Mouse (Mus musculus) forebrain, embryonic 16.5 days (tissue): ENCODE measurements around the gene Prmt3. TPM values are rescaled to one million over a fixed set of nuclear protein-coding genes. Genes with fewer than 3 reads are reported as not detected.
A peak's percentile ranks its signal among the peaks of the same experiment; 100 is the strongest.

Source experiments
- ATAC-seq: fragments of 200-750 bp; cut with Nextera tagmentation; 2 replicates; pipeline ENCODE4 v1.8.0; 2017; ENCODE audit warnings: mild to moderate bottlenecking, moderate library complexity
- H3K27ac ChIP-seq: fragments of 300-500 bp; sonication (generic); 2 replicates; pipeline ENCODE4 v1.5.1; 2014; ENCODE audit warnings: low read length, control low read depth
- H3K27me3 ChIP-seq: fragments of 300-500 bp; sonication (generic); replicated peaks from 2 replicates; pipeline ENCODE4 v1.6.1; 2014; ENCODE audit warnings: low read length; ENCODE audit not compliant: control insufficient read depth, insufficient read depth
- H3K36me3 ChIP-seq: fragments of 300-500 bp; sonication (generic); 2 replicates; pipeline ENCODE4 v1.6.1; 2014; ENCODE audit not compliant: control insufficient read depth, insufficient read depth
- H3K4me1 ChIP-seq: fragments of 300-500 bp; sonication (generic); replicated peaks from 2 replicates; pipeline ENCODE4 v1.6.1; 2014; ENCODE audit warnings: low read length; ENCODE audit not compliant: control insufficient read depth, insufficient read depth
- H3K4me2 ChIP-seq: fragments of 300-500 bp; sonication (generic); 2 replicates; pipeline ENCODE4 v1.6.1; 2014; ENCODE audit warnings: mild to moderate bottlenecking, low read length, control low read depth
- H3K4me3 ChIP-seq: fragments of 300-500 bp; sonication (generic); replicated peaks from 2 replicates; pipeline ENCODE4 v1.5.1; 2014; ENCODE audit warnings: mild to moderate bottlenecking, low read length, control low read depth
- H3K9ac ChIP-seq: fragments of 300-500 bp; sonication (generic); replicated peaks from 2 replicates; pipeline ENCODE4 v1.6.1; 2014; ENCODE audit warnings: low read depth, low read length, control low read depth
- H3K9me3 ChIP-seq: fragments of 300-500 bp; sonication (generic); 2 replicates; pipeline ENCODE4 v1.6.1; 2016; ENCODE audit warnings: low read length; ENCODE audit not compliant: control insufficient read depth
- WGBS: fragments of 180-500 bp; shearing (Covaris S2); extraction: QIAGEN DNeasy Blood & Tissue Kit; methylation state at CpG from one replicate; pipeline ENCODE4 v1.1.7; 2014; 5-methylcytosine and 5-hydroxymethylcytosine counted together
- polyA plus RNA-seq: library from polyadenylated mRNA; unstranded; fragments of >200 nt; fragmentation: Nextera tagmentation; extraction: Ambion mirVana; gene quantifications from 2 replicates; pipeline ENCODE4 v1.2.1, GENCODE M21; 2015

Prmt3 gene
- polyA plus RNA-seq, result 54.5 and 56.0 TPM in 2 replicates

- under 1% methylated on average over 85 of the region's 92 CpGs for WGBS
- peak within 1 kb of the TSS; percentile 64 for H3K4me3 ChIP-seq
- peak within 1 kb of the TSS; percentile 74 for H3K9ac ChIP-seq
- H3K4me2 ChIP-seq, result peak within 1 kb of the TSS; percentile 66
- H3K9me3 ChIP-seq, result no peaks in the 10 kb centered on the region
- no peaks in the 10 kb centered on the region for H3K27me3 ChIP-seq
- ATAC-seq, result peak; percentile 97
- peaks cover 14% of the 10 kb centered on the region for H3K4me1 ChIP-seq
- peak within 1 kb of the TSS; percentile 76 for H3K27ac ChIP-seq
- peaks cover 8% of the 10 kb centered on the region for H3K36me3 ChIP-seq
Observed at GRCm38 (mm10) chr7:49778114-49778901, at the start of gene Prmt3. Prmt3 (plus strand) TSS chr7:49778346.

DNA sequence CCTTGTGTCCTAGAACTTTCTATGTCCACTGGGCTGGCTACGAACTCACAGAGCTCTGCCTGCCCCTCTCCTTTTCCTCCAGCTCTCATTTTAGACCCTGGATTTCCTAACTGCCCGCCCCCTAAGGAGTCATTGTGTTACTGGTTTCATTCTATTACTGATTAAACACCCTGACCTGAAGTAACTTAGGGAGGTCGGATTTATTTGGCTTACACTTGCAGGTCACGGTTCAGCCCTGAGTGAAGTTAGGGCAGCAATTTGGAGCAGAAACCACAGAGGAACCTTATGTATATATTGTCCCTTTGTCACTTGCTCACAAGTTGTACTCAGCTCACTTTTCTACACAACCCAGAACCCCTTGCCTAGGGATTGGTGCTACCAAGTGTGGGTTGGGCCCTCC, 43.8 kb upstream of the Prmt3 start:
- WGBS, result 61% methylated on average over 4 of the region's 4 CpGs
- H3K36me3 ChIP-seq, result no peaks in the 10 kb centered on the region
- H3K27ac ChIP-seq, result no peak overlapping the region
- peaks cover 2% of the 10 kb centered on the region; the same call in 1 of the 2 replicates for H3K4me1 ChIP-seq
- H3K4me2 ChIP-seq, result no peak overlapping the region
- H3K9me3 ChIP-seq, result no peaks in the 10 kb centered on the region
- no peak overlapping the region for H3K9ac ChIP-seq
- H3K27me3 ChIP-seq, result peaks cover 8% of the 10 kb centered on the region
- ATAC-seq, result no peak
- no peak overlapping the region for H3K4me3 ChIP-seq

GRCm38 (mm10) chr7:49739448-49739847, 38.7 kb upstream of the Prmt3 start:
- Histone ChIP-seq H3K4me3 (no peak overlapping the region), H3K4me1 (peaks cover 10% of the 10 kb centered on the region; the same call in 1 of the 2 replicates), H3K9ac (no peak overlapping the region), H3K27me3 (peaks cover 39% of the 10 kb centered on the region), H3K4me2 (no peak overlapping the region), H3K27ac (no peak overlapping the region), H3K9me3 (no peaks in the 10 kb centered on the region), H3K36me3 (no peaks in the 10 kb centered on the region)
- no peak for ATAC-seq
- WGBS, result 12% methylated on average over 8 of the region's 8 CpGs

GRCm38 (mm10) chr7:49741474-49741873, 36.7 kb upstream of the Prmt3 start:
- Histone ChIP-seq H3K9me3 (no peaks in the 10 kb centered on the region), H3K4me3 (no peak overlapping the region), H3K27me3 (peaks cover 41% of the 10 kb centered on the region), H3K4me1 (peaks cover 10% of the 10 kb centered on the region; the same call in 1 of the 2 replicates), H3K36me3 (no peaks in the 10 kb centered on the region), H3K9ac (no peak overlapping the region), H3K4me2 (no peak overlapping the region), H3K27ac (no peak overlapping the region)
- no peak for ATAC-seq
- 26% methylated on average over 5 of the region's 5 CpGs for WGBS

GRCm38 (mm10) chr7:49741923-49742322, 36.2 kb upstream of the Prmt3 start:
- Histone ChIP-seq H3K27me3 (peaks cover 43% of the 10 kb centered on the region), H3K9me3 (no peaks in the 10 kb centered on the region), H3K4me1 (peaks cover 10% of the 10 kb centered on the region; the same call in 1 of the 2 replicates), H3K4me3 (no peak overlapping the region), H3K36me3 (no peaks in the 10 kb centered on the region), H3K27ac (no peak overlapping the region), H3K4me2 (no peak overlapping the region), H3K9ac (no peak overlapping the region)
- 6% methylated on average over 10 of the region's 10 CpGs for WGBS
- ATAC-seq, result no peak

GRCm38 (mm10) chr7:49751148-49751547, 27.0 kb upstream of the Prmt3 start:
- no peak overlapping the region for H3K27ac ChIP-seq
- ATAC-seq, result 0 out of 2 replicates have a peak, but pooled peaks have one; percentile 26
- 5% methylated on average over 4 of the region's 4 CpGs for WGBS

DNA sequence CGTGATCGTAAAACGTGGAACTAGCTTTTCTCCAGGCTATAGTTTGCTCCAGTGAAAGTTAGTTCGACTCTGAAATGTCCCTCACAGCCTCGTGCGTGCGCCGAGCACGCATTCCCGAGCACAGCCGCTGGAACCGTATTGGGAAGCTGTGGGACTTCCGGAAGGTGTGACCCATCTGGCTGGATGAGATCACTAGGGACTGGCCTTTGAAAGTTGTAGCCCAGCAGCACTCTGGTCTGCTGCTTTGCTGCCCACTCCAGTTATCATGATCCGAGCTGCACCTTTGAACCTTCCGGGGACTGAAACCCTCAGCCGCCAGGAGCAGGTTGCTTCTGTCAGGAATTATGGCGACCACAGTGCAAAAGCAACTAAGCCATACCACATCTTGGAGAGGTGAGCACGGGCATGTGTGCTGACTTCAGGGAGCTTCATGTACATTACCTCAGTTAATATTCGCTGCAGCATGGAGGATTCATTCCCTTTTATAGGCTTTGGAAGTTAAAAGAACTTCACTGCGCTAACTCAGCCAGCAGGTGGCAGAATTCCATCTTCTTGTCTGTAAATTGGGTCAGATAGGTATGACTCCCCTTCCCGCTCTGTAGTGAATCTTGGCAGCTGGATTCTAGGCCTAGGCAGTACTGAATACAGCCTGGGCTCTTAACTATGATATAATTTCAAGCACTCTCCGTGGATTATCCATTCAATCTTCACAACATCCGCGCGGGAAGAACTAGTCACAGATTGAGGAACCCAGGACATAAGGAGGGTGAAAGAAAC, 25.2 kb upstream of the Prmt3 start:
- Histone ChIP-seq H3K4me3 (no peak overlapping the region), H3K36me3 (no peaks in the 10 kb centered on the region), H3K9me3 (no peaks in the 10 kb centered on the region), H3K27me3 (peaks cover 46% of the 10 kb centered on the region), H3K4me2 (no peak overlapping the region), H3K9ac (no peak overlapping the region), H3K27ac (no peak overlapping the region), H3K4me1 (no peaks in the 10 kb centered on the region)
- peak; percentile 49; the same call in 1 of the 2 replicates for ATAC-seq
- 28% methylated on average over 25 of the region's 25 CpGs for WGBS

More at GRCm38 (mm10) chr7:49751148-49751547, 27.0 kb upstream of the Prmt3 start:
- H3K36me3 ChIP-seq, result no peaks in the 10 kb centered on the region
- no peak overlapping the region for H3K4me3 ChIP-seq
- H3K9ac ChIP-seq, result no peak overlapping the region
- peaks cover 39% of the 10 kb centered on the region for H3K27me3 ChIP-seq
- H3K9me3 ChIP-seq, result no peaks in the 10 kb centered on the region
- H3K4me1 ChIP-seq, result no peaks in the 10 kb centered on the region
- H3K4me2 ChIP-seq, result no peak overlapping the region

GRCm38 (mm10) chr7:49754767-49755166, 23.4 kb upstream of the Prmt3 start:
- H3K4me3 ChIP-seq, result no peak overlapping the region
- no peak overlapping the region for H3K4me2 ChIP-seq
- WGBS, result 5% methylated on average over 9 of the region's 9 CpGs
- H3K9ac ChIP-seq, result no peak overlapping the region
- H3K9me3 ChIP-seq, result peaks cover 5% of the 10 kb centered on the region; the same call in 1 of the 2 replicates
- H3K27me3 ChIP-seq, result peaks cover 53% of the 10 kb centered on the region
- H3K36me3 ChIP-seq, result no peaks in the 10 kb centered on the region
- H3K27ac ChIP-seq, result no peak overlapping the region
- H3K4me1 ChIP-seq, result peaks cover 6% of the 10 kb centered on the region
- no peak for ATAC-seq

DNA sequence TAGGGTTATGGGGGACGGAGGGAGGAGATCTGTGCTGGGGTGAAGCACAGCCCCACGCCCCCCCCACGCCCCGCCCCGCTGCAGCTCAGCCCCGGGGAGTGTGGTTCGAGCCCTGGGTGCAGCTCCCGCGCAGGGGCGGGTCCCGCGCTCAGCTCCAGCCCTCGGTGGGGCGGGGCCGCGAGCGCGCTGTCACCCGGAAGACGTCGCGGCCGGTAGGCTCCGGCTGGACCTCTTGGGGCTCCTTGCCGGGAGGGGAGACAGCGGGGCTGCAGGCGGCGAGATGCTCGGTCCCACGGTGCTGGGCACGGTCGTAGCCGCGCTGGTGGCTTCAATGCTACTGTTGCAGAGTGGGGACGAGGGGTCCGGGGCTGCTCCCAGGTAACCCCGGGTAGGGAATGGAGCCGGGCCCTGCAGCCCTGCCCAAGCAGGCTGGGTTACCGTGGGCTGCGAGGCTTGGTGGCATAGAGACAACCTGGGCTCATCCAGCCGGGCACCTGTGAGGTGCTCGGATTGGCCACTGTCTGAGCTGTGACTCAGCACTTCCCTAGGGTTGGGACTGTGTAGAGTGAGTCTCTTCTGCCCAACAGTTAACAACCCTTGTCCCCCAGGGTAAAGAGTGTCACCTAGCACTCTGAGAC, 19.1 kb upstream of the Prmt3 start, which contains the start of gene Htatip2:
Htatip2 (plus strand) TSS at position 182 of the 638 bp plus-strand sequence.
- Histone ChIP-seq H3K27ac (no peak within 1 kb of the TSS), H3K27me3 (peaks cover 48% of the 10 kb centered on the region), H3K4me3 (peak within 1 kb of the TSS; percentile 53), H3K9ac (peak within 1 kb of the TSS; percentile 66), H3K9me3 (peaks cover 6% of the 10 kb centered on the region; the same call in 1 of the 2 replicates), H3K36me3 (no peaks in the 10 kb centered on the region), H3K4me2 (peak within 1 kb of the TSS; percentile 78), H3K4me1 (peaks cover 6% of the 10 kb centered on the region)
- 3% methylated on average over 37 of the region's 42 CpGs for WGBS
- peak; percentile 56 for ATAC-seq
